Mouse (Mus musculus): ENCODE measurements around the gene Ubl5. TPM values are rescaled to one million over a fixed set of nuclear protein-coding genes. Genes with fewer than 3 reads are reported as not detected.
"Not testable (repeated sequence)": the region's sequence is repeated elsewhere in the genome, so short reads cannot be mapped to it uniquely, and the experiment has no call there.

Gene Ubl5
- 10 to 100 TPM; 24.4 to 57.8 (median 39.2) TPM for total RNA-seq (2018; cell fraction: chromatin; rRNA removed)
- 100 to 1,000 TPM; 255 to 474 (median 326) TPM for total RNA-seq (2018; cell fraction: cytosol; rRNA removed)
- 10 to 100 TPM; 40.3 to 92.4 (median 63.6) TPM for total RNA-seq (2018; cell fraction: nucleus; rRNA removed)
- 476 to 572 TPM (median 533 TPM) in 3 replicates for polyA plus RNA-seq (2018)

DNA sequence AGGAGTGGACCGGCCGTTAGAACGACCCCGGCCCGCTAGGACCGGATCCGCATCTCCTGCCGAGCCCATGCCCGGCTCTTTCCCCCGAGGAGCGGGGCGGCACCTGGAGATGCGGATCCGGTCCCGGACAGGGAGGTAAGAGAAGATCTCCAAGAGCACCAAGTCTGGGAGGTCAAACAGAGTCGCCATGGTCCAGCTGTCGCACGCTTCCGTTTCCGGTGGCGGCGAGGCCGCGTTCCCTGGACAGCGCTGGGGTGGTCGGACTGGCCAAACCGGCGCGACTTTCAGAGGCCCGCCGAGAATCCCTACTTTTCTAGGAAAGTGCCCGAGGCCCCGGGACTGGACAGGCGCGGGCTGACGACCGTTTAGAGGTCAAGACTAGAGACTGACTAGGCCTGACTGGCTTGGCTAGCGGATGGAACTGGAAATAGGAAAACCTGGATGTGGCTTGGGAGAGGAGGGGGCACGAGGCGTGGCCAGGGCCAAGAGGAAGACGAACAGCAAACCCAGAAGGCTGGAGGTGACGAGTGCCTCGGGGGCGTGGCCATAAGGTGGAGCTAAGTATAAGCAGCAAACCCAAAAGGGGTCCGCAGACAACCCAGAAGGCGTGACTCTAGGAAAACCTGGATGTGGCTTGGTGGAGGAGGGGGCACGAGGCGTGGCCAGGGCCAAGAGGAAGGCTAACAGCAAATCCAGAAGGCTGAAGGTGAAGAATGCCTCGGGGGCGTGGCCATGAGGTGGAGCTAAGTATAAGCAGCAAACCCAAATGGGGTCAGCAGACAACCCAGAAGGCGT is at the start of gene Ubl5:
Gene Ubl5 (plus strand): TSS at position 778 of the 795 bp plus-strand sequence.
- Histone ChIP-seq H3K79me2 (ENCODE audit: inconsistent target) (peaks cover 91% of the 10 kb centered on the region), H3K4me3 (ENCODE audit: inconsistent target) (peak within 1 kb of the TSS; percentile 100), H3K36me3 (ENCODE audit: inconsistent target) (peaks cover 28% of the 10 kb centered on the region; the same call in 1 of the 2 replicates), H3K27ac (peak within 1 kb of the TSS; percentile 83)
- 9% methylated on average over 51 of the region's 51 CpGs for WGBS (ENCODE audit: missing documents)

DNA sequence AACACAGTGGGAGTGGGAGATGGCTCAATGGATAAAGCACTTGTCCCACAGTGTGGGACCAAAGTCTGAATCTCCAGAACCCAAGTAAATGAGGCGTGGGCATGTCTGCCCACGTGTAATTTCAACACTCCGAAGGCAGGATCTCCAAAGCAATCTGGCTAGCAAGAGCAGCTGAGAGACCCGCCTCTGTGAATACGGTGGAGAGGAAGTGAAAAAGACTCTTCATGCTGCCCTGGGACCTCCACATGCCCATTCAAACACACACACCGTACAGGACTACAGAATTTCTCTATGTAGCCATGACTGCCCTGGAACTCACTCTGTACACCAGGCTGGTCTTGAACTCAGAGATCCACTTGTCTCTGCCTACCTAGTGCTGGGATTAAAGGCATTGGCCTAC is 41.4 kb upstream of the Ubl5 start:
- no peaks in the 10 kb centered on the region for H3K36me3 ChIP-seq (ENCODE audit: inconsistent target)
- 23% methylated on average over 6 of the region's 6 CpGs for WGBS (ENCODE audit: missing documents)
- no peaks in the 10 kb centered on the region for H3K79me2 ChIP-seq (ENCODE audit: inconsistent target)
- no peak overlapping the region for H3K27ac ChIP-seq
- H3K4me3 ChIP-seq (ENCODE audit: inconsistent target): no peak overlapping the region

DNA sequence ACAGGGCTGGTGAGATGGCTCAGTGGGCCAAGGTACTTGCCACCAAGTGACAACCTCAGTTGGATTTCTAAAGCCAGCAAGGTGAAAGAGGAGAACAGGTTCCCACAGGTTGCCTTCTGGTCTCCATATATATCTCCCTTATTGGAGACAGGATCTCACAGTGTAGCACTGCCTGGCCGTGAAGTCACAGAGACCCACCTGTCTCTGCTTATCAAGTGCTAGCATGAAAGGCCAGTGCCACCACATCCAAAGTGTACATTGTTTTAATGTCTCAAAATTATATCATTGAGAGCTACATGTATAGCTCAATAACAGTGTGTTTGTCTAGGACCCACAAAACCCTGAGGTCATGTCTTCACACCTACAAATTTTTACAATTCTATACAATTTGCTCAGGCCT is 36.4 kb upstream of the Ubl5 start:
- no peaks in the 10 kb centered on the region for H3K36me3 ChIP-seq (ENCODE audit: inconsistent target)
- H3K79me2 ChIP-seq (ENCODE audit: inconsistent target): no peaks in the 10 kb centered on the region
- WGBS (ENCODE audit: missing documents): 100% methylated on average over 1 of the region's 1 CpGs
- no peak overlapping the region for H3K4me3 ChIP-seq (ENCODE audit: inconsistent target)
- H3K27ac ChIP-seq: no peak overlapping the region

DNA sequence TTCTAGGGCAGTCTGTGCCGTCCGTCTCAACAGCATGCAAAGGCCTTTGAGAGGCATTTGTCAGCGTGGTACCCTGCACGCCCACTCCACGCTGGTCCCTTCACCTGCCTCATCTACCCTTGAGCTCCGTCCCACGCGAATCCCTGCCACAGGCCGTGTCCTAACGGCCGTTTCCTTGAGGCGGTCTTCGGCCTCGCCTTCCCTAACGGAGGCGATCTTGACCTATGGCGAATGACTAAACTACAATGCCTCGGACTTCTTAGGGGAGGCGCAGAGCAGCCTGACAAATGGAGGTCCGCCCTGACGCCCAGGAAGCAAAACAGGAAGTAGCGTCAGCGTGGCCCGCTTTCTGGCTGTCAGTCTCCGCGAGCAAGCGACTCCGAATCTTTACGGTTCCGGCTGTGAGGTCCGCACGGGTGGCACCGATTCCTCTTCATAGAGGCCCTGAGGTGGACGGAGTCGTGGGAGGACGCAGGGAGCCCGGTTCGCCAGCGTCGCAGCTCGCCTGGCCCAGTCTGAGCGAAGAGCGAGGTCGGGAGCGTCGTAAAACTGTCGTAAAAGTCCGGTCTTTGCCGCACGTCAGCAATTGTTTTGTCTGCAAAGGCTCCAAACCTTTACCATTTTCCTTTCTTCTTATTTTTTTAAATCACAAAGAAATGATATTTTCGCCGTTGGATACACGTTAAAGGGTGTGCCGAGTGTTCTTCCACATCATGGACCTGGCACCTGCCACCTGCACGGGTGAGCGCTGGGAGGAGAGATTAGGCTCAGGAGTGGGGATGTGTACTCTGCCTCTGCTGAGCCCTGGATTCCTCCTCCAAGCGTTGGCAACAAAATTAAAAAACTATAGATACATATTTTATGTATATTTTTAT is 35.3 kb upstream of the Ubl5 start:
- H3K4me3 ChIP-seq (ENCODE audit: inconsistent target): peak overlapping the region; percentile 77
- H3K36me3 ChIP-seq (ENCODE audit: inconsistent target): no peaks in the 10 kb centered on the region
- H3K79me2 ChIP-seq (ENCODE audit: inconsistent target): no peaks in the 10 kb centered on the region
- H3K27ac ChIP-seq: peak overlapping the region; percentile 93
- WGBS (ENCODE audit: missing documents): under 1% methylated on average over 57 of the region's 57 CpGs

DNA sequence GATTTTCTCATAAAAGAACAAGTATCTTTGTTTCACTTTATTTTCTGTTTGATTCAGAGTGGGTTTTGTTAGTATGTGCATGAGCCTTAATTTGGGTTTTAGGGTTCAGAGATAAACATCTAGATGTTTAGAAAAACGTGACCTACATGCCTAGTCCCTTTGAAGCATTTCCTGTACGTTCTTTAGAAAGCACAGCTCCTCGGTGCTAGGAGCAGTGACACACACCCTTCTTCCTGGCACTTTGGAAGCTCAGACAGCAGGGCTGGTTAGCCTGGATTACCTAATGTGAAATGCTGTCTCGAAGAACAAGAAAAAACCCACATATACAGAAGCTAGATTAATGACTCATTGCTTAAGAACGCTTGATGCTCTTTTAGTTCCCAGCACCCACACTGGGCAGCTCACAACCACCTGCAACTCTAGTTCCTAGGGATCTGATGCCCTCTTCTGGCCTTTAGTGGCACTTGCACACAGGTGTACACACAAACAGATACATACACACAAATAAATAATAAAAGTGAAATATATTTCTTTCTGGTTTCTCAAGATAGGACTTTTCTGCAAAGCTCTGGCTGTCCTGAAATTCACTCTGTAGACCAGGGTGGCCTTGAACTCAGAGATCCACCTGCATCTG is 32.7 kb upstream of the Ubl5 start:
- H3K27ac ChIP-seq: no peak overlapping the region
- H3K36me3 ChIP-seq (ENCODE audit: inconsistent target): no peaks in the 10 kb centered on the region
- no peak overlapping the region for H3K4me3 ChIP-seq (ENCODE audit: inconsistent target)
- 93% methylated on average over 5 of the region's 5 CpGs for WGBS (ENCODE audit: missing documents)
- H3K79me2 ChIP-seq (ENCODE audit: inconsistent target): no peaks in the 10 kb centered on the region

DNA sequence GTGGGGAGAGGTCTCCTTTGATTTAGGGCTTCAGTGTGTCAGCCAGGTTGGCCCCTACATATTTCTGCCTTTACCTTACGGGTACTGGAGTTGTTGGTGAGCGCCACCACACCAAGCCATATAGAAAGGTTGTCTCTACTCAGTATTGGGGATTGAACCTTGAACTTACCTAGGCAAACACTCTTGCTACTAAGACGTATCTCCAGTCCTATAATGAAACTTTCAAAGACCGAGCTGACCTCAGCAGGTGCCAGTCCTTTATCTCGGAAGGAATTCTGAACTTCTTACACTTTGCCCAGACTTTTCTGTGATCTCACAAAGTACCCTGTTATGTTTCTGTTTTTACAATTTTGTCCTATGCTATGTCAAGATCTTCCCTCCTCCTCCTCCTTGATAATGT is 30.7 kb upstream of the Ubl5 start:
- no peak overlapping the region for H3K27ac ChIP-seq
- WGBS (ENCODE audit: missing documents): 95% methylated on average over 5 of the region's 5 CpGs
- no peaks in the 10 kb centered on the region for H3K79me2 ChIP-seq (ENCODE audit: inconsistent target)
- H3K4me3 ChIP-seq (ENCODE audit: inconsistent target): no peak overlapping the region
- no peaks in the 10 kb centered on the region for H3K36me3 ChIP-seq (ENCODE audit: inconsistent target)

DNA sequence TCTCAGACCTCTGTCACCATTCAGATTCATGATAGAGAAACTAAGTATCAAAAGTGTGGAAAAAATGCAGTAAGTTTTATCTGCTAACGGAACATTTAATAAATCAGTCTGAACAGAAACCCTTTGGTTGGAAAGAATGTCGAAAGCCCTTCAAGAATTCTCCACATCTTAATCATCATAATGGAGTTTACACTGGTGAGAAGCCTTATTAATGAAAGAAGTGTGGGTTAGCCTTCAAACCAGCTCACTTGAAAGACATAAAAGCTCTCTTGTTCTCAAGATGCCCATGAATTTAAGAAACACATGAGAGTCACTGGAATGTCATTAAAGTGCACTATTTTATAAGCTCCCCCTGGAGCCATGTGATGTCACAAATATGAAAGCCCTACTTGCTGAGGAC is 26.0 kb upstream of the Ubl5 start:
- Histone ChIP-seq H3K79me2 (ENCODE audit: inconsistent target) (no peaks in the 10 kb centered on the region), H3K27ac (no peak overlapping the region), H3K4me3 (ENCODE audit: inconsistent target) (no peak overlapping the region), H3K36me3 (ENCODE audit: inconsistent target) (no peaks in the 10 kb centered on the region)
- 97% methylated on average over 2 of the region's 2 CpGs for WGBS (ENCODE audit: missing documents)

DNA sequence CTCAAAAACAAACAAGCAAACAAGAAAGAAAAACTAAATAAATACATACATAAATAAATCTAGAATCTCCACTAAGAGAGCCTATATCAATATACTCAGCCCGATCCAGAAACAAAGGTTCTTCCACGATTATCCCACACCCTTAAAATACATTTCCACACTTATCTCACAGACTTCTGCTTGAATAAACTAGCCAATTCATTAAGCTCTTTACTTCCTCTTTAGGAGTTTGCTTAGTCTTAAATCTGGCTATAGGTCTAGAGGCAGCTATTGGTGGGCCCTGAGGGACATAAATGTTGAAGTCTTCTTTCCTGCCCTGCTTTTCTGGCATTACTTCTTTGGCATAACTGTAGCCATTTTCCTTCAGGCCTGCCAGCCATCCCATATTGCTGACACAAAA is 11.3 kb upstream of the Ubl5 start:
- H3K4me3 ChIP-seq (ENCODE audit: inconsistent target): no peak overlapping the region
- H3K79me2 ChIP-seq (ENCODE audit: inconsistent target): no peaks in the 10 kb centered on the region
- WGBS (ENCODE audit: missing documents): 93% methylated on average over 2 of the region's 2 CpGs
- no peak overlapping the region for H3K27ac ChIP-seq
- no peaks in the 10 kb centered on the region for H3K36me3 ChIP-seq (ENCODE audit: inconsistent target)

DNA sequence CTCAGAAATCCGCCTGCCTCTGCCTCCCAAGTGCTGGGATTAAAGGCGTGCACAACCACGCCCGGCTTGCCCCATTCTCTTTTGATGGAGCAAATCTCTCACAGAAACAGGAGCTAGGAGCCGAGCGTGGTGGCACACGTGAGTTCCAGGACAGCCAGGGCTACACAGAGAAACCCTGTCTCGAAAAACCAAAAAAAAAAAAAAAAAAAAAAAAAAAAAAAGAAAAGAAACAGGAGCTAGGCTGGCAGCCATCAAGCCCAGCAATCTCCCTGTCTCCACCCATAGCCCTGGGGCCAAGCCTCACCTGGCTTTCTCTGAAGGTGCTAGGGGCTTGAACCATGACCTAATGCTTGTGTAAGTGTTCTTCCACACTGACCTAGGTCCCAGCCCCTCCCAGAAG is 7.0 kb upstream of the Ubl5 start:
- Histone ChIP-seq H3K79me2 (ENCODE audit: inconsistent target) (peaks cover 29% of the 10 kb centered on the region), H3K36me3 (ENCODE audit: inconsistent target) (peaks cover 22% of the 10 kb centered on the region; the same call in 1 of the 2 replicates)
- WGBS (ENCODE audit: missing documents): 92% methylated on average over 7 of the region's 8 CpGs
- not testable (repeated sequence) for H3K27ac ChIP-seq; H3K4me3 ChIP-seq (ENCODE audit: inconsistent target)

DNA sequence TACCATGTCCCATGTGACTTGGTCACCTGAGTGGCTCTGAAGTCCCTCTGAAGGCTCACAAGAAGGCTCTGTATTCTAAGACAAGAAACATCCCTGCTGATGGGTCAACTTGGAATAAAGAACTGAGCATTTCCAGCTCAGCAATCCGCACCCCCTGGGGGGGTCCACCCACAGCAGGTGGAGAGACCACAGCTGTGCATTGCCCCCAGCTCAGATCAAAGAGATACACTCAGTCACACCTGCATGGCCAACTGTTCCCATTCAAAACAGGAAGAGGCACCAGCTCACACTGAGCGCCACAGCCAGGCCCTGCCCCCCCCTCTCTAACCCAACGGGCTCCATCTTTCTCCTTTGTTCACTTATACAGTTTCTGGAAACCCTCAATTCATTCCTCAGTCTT is 6.4 kb upstream of the Ubl5 start:
- no peak overlapping the region for H3K4me3 ChIP-seq (ENCODE audit: inconsistent target)
- H3K79me2 ChIP-seq (ENCODE audit: inconsistent target): peaks cover 35% of the 10 kb centered on the region
- H3K27ac ChIP-seq: no peak overlapping the region
- H3K36me3 ChIP-seq (ENCODE audit: inconsistent target): peaks cover 22% of the 10 kb centered on the region; the same call in 1 of the 2 replicates
- 65% methylated on average over 3 of the region's 3 CpGs for WGBS (ENCODE audit: missing documents)

DNA sequence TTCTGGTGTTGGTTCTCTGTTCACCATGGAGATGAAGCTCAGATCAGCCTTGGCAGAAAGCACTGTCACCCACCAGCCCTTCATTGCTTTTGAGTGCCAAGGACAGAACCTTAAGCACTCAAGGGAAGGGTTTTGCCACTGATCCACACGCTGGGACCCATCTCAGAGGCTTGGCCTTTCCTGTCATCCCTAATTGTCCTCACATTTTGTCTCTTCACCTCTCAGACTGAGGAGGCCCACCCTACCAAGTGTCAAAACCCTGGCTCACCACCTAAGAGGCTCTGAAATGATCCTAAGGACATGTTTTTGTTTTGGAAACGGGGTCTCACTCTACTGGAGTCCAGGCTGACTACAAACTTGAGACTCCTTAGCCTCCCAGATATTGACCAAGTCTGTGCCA is 5.9 kb upstream of the Ubl5 start:
- Histone ChIP-seq H3K79me2 (ENCODE audit: inconsistent target) (peaks cover 40% of the 10 kb centered on the region), H3K27ac (no peak overlapping the region), H3K36me3 (ENCODE audit: inconsistent target) (peaks cover 22% of the 10 kb centered on the region; the same call in 1 of the 2 replicates), H3K4me3 (ENCODE audit: inconsistent target) (no peak overlapping the region)
- WGBS (ENCODE audit: missing documents): 100% methylated on average over 2 of the region's 2 CpGs

DNA sequence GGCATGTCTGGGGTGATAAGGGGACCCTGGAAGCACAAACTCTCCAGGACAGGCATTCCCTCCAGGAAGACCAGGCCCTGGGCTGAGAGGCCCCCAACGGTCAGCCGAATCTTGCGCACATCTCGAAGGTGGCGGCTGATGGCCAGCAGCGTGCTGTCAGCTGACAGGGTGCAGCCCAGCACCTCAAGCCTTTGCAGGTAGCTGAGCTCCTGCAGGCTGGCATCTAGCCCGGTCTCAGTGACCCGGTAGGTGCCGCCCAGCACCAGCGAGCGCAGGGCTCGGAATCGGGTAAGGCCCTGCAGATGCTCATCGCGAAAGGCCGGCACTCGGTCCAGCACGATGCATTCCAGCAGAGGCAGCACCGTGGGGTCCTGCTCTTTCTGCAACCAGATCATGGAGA is 4.1 kb upstream of the Ubl5 start:
- no peak overlapping the region for H3K27ac ChIP-seq
- no peak overlapping the region for H3K4me3 ChIP-seq (ENCODE audit: inconsistent target)
- H3K36me3 ChIP-seq (ENCODE audit: inconsistent target): peaks cover 22% of the 10 kb centered on the region; the same call in 1 of the 2 replicates
- 90% methylated on average over 14 of the region's 19 CpGs for WGBS (ENCODE audit: missing documents)
- peaks cover 57% of the 10 kb centered on the region for H3K79me2 ChIP-seq (ENCODE audit: inconsistent target)

DNA sequence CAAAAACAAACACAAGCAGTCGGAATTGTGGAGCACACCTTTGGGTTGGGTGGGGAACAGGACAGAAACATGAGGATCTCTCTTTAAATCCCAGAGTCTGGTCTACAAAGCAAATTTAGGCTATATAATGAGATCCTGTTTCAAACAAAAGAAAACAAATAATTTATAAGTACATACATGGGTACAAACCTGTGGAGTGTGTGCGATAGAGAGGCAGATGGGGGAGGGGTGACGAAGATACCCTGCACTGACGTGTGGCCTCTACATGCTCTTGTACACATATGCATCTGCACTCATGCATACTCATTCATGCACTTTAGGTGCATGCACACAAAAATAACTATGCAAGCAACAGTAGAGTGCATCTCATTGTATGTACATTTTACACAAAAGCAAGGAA is 3.2 kb upstream of the Ubl5 start:
- peaks cover 22% of the 10 kb centered on the region; the same call in 1 of the 2 replicates for H3K36me3 ChIP-seq (ENCODE audit: inconsistent target)
- H3K27ac ChIP-seq: no peak overlapping the region
- 98% methylated on average over 4 of the region's 4 CpGs for WGBS (ENCODE audit: missing documents)
- no peak overlapping the region for H3K4me3 ChIP-seq (ENCODE audit: inconsistent target)
- peaks cover 67% of the 10 kb centered on the region for H3K79me2 ChIP-seq (ENCODE audit: inconsistent target)

DNA sequence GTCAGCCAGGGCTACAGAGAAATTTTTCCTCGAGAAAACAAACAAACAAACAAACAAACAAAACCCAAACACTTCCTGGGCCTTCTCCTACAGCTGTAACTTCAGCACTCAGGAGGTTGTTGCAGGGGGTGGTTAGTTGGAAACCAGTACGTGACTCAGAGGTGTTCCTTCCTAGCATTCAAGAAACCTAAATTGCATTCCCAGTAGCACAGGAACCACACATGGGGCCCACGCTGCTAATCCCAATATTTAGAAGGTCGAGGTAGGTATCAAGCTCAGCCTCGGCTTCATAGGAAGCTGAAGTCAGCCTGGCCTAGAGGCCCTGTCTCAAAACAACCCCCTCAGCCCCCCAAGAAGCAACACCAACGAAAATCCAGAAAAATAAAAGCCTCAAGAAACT is 1.2 kb upstream of the Ubl5 start:
- H3K27ac ChIP-seq: no peak overlapping the region
- H3K79me2 ChIP-seq (ENCODE audit: inconsistent target): peaks cover 86% of the 10 kb centered on the region
- H3K4me3 ChIP-seq (ENCODE audit: inconsistent target): peak overlapping the region; percentile 100
- WGBS (ENCODE audit: missing documents): 72% methylated on average over 6 of the region's 6 CpGs
- peaks cover 22% of the 10 kb centered on the region; the same call in 1 of the 2 replicates for H3K36me3 ChIP-seq (ENCODE audit: inconsistent target)

Measured in macrophage (primary cell).